Mouse (Mus musculus): ENCODE results near the gene Myom1.
A peak's percentile ranks its signal among the peaks of the same experiment; 100 is the strongest.

The Myom1 gene

DNA sequence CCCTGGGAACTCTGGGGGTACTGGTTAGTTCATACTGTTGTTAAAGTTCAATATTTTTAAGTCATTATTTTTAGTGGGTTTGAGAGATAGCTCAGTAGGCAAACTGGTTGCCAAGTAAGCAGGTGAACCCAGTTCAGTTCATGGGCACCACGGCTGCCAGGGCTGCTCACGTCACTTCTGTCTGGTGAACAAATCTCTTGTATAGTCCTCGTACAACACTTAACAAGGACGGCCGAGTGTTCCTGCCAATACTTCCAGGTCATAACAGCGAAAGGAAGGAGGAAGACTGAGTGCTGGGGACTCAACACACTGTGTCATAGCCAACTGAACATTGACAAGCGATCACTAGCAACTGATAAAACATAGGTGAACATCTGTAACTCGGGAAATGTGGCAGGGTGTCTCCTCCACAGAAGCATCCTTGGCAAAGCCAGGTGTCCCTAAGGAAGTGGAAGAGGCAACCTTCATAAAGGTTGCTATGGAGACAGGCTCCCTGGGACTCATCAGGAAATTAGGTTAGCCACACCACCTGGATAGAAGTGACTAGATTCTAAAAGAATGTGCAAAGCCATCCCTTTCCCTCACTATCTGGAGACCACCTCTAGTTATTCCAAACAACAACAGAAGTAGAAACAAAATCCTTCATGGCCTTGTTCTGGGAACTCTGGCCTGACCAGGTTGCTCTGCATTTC, 52.9 kb downstream of the Myom1 start:
- DNase-seq (ENCODE audit: extremely low spot score, low read depth, low spot score), result no peak

DNA sequence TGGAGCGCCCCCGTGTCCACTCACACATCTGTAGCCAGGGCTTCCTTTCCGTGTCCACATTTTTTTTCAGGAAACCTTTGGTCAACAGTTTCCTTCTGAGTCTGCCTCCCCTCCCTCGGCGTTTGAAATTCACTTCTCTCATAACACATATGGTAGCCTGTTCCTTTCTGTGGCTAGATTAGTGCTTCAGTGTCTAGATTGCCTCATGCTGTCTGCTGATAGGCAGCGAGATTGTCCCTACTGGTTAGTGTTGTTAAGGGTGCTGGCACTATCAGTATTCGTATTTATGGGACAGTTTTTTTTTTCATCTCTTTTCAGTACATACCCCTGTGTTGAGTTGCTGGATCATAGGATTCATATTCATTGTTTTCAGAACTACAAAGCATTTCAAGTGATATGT, 54.0 kb downstream of the Myom1 start:
- no peak for DNase-seq (ENCODE audit: extremely low spot score, low read depth, low spot score)

DNA sequence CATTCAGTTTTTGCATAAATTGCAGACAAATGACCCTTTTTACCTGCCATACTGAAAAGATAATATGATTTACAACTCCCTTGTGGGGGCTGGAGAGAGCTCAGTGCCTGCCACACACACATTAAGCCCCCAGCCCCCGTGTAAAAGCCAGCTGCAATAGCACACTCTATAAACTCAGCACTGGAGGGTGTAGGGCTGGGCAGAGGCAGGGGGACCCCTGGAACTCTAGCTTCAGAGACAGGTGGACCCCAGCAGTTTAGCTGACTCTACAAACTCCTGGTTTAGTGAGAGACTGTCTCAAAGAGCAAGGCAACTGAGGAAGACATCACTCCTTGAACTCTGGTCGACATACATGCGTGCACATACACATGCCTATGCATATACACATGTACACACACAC, 55.3 kb downstream of the Myom1 start:
- no peak for DNase-seq (ENCODE audit: extremely low spot score, low read depth, low spot score)

DNA sequence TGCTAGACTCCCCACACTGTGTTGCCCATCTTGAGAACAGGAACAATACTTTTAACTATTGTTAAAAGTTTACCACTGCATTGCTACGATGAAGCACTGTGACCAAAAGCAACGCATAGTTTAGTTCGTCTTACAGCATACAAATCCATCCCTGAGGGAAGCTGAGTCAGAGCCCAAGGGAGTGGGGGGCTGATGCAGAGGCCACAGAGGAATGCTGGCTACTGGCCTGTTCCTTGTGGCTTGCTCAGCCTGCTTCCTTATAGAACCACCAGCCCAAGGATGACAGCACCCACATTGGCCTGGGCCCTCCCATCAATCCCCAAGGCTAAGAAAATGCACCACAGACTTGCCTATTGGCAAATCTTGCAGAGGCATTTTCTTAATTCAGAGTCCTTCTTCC, 56.8 kb downstream of the Myom1 start:
- no peak for DNase-seq (ENCODE audit: extremely low spot score, low read depth, low spot score)

DNA sequence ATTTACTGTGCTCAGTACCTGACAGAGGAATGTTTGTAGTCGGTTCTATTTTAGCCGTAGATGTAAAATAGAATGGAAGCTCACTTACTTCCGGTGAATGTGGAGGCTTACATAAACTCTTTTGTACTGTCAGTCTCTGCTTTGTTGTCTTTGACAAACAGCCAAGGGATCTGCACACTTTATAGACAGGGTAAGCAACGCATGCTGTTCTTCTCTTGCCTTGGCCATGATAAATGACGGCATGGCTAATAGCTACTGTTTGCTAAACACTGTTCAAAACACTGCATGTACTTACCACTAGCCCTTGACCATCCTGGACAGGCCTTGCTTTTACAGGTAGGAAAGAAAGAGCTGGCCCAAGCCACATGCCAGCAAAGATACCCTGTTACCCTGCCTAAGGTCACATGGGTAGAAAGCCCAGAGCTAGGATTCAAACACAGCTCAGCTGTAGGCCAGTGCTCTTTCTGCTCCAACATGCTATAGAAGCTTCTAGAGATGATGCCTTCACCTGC, 59.7 kb downstream of the Myom1 start:
- no peak for DNase-seq (ENCODE audit: extremely low spot score, low read depth, low spot score)

DNA sequence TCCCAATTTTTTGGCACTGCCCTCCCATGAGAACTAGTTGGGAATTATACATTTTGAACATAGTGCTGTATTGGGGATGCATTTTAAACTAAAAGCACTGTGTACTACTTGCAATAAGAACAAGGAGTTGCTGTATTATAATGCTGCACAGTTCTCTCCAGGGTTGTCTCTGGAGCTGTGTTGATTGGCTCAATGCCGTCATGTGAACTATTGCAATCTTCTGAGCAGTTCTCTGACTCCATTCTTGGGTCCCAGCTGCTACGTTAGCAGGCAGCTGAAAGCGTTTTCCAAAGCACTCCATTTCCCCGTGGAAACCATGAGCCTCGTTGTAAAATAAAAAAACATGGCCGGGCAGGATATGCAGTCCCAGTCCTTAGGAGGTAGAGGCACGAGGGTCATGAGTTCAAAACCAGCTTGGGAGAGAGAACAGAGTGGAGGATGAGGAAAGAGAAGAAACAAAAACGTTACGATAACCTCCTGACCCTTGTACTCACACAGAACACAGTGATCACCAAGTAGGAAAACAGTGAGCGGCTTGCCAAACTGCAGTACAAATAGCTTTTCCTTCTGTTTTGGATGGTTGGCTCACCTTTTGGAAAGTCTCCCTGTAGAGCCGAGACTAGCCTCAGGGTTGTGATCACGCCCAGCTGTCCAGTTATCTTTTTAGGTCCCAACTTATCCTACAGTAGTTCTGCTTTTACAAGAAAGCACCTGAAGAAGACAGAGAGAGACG, 60.6 kb downstream of the Myom1 start:
- DNase-seq (ENCODE audit: extremely low spot score, low read depth, low spot score), result no peak

DNA sequence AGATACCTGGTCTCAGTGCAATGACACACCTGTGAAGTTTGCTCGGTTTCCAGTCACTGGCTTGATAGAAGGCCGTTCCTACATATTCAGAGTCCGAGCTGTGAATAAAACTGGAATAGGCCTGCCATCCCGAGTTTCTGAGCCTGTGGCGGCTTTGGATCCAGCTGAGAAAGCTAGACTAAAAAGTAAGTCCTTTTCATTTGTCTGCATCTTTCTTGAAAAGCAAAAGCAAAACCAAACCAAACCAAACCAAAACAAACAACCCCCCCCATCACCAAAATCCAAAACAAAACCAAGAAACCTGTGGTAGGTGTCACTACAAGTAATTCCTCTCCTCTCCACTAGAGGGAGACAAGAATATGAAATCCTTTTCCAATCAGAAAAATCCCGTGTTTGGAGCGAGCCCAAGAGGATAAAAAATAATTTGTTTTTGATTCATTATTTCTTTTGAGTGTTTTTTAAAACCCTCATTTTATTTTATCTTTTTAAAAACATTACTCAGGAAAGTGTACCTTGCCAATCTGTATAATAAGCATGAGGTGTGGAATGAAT, 62.1 kb downstream of the Myom1 start:
- DNase-seq (ENCODE audit: extremely low spot score, low read depth, low spot score), result peak; percentile 46

DNA sequence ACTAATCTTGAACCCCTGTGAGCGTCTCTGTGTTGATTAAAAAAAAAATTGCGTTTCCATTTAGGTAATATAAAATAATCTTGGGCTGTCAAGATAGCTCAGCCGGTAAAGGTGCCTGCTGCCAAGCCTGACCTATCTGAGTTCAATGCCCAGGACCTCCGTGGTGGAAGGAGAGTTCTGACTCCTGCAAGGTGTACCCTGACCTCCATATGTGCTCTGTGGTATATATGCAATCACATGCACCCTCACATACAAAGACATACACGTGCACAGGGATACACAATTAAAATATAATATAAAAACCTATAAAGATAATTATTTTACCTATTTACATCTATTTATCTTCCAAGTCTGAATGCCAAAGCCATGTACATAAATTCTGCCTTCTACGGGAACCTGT, 62.7 kb downstream of the Myom1 start:
- no peak for DNase-seq (ENCODE audit: extremely low spot score, low read depth, low spot score)

DNA sequence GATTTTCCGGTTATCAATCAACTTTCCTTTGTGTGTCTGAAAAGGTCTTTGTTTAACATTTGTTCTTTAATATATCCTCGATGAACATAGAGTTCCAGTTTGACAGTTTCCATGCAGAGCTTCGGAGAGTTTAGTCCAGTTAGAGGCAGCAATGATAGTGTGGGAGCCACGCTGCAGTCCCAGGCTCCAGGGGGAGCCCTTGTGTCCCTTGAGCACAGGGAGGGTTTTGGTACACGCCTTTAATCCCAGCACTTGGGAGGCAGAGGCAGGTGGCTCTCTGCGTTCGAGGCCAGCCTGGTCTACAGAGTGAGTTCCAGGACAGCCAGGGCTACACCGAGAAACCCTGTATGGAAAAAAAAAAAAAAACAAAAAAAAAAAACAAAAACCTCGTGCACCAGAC, 66.7 kb downstream of the Myom1 start:
- no peak for DNase-seq (ENCODE audit: extremely low spot score, low read depth, low spot score)

DNA sequence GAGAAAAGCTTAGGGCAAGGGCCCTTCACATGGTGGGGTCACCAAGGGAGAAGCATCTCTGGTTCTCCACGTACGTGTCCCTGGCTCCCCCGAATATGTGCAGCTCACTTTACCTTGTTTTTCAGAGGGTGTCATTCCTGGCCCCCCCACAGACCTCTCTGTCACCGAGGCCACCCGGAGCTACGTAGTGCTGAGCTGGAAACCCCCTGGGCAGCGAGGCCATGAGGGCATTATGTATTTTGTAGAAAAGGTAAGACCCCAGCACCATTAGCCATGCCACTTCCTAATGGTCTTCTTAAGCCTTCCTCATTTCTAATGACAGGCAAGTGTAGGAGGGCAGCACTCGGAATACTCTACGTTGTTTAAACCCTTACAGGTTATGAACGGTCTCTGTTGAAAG, 69.5 kb downstream of the Myom1 start:
- DNase-seq (ENCODE audit: extremely low spot score, low read depth, low spot score), result no peak

DNA sequence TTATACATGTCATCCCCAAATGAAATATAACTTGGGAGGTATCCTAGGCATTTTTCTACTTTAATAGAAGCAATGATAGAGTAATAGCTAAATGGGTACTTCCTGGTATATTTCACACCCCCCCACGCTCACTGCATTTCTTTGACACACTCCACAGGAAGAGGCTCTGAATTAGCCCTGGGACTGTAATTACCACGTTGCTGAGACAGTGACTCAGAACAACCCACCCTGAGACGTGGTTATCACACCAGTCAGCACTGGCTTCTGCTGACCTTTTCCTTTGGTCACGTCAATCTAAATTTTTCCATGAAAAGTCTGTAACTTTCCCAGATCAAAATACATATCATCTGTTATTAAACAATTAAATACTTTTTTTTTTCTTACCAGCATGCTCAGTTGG, 72.0 kb downstream of the Myom1 start:
- DNase-seq (ENCODE audit: extremely low spot score, low read depth, low spot score), result no peak

DNA sequence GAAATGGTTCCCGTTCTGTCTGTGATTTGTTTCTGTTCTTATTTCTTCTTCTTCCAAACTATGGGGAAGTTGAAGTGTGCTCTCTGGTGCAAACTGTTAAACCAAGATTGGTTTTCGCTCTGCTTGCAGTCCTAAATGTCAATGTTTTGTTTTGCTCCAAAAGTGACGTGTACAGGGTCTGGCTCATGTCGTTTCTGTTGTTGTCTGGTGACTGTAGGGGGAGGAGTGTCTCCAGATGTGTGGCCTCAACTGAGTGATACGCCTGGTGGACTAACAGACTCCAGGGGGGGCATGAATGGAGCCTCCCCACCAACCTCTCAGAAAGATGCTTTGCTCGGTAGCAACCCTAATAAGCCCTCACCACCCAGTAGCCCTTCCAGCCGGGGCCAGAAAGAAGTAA, 79.6 kb downstream of the Myom1 start:
- DNase-seq (ENCODE audit: extremely low spot score, low read depth, low spot score), result no peak

DNA sequence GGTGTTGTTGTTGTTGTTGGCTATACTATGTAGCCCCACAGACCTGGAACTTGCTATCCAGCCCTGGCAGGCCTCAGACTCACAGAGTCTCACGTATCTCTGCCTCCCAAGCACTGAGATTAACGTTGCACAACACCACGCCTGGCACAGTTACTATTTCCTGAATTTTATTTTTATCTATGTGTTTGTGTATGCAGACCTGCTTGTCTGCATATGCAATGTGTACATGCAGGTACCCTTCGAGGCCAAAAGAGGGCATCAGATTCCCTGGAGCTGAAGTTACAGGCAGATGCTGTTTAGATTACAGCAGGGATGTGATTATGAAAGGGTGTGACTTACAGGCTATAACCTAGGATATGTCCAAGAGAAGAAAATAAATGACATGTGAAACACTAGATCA, 84.5 kb downstream of the Myom1 start:
- DNase-seq (ENCODE audit: extremely low spot score, low read depth, low spot score), result no peak

DNA sequence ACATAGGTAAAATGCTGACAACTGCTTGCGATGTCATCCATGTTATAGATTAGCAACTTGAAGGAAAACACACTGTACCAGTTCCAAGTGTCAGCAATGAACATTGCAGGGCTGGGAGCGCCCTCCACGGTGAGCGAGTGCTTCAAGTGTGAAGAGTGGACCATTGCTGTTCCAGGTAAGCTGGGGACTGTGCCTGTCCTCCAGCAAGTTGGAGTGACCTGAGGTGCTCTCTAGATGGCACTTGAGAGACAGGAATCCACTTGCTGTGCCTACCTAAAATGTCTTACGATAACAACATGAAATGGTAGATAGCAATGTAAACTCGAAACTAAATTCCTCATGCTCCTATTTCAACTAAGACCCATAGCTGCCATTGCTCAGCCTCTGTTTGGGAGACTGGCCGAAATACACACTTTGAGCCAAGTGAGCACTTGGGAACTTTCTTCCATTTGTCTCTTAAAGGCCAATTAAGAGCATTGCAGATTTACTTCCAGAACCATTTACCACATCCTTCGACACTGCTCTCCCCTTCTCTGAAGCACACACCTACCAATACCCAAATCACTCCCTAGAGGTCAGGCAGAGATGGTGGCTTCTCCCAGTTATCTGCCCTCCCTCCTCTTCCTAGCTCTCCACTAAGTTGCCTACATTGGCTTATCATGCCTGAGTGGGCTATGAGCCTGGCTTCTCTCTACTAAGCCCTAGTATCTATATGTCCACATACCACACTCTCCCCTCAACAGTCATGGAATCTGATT, 85.1 kb downstream of the Myom1 start:
- DNase-seq (ENCODE audit: extremely low spot score, low read depth, low spot score), result no peak

DNA sequence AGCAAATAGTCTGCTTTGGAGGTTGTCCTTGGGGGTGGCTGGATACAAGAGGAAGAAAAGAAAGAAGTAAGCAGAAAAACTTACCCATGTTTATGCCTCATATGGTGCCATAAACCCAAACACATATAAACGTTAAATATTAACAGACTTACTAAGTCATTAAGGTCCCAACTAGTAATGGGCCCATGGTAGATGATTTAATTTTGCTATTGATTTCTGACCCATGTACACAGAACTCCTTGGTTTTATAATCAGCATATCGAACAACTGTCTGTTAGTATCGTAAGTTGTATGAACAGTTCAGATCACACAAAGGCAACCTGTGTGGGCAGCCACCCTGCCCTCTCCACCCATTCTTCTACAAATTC, 85.7 kb downstream of the Myom1 start:
- DNase-seq (ENCODE audit: extremely low spot score, low read depth, low spot score), result no peak

DNA sequence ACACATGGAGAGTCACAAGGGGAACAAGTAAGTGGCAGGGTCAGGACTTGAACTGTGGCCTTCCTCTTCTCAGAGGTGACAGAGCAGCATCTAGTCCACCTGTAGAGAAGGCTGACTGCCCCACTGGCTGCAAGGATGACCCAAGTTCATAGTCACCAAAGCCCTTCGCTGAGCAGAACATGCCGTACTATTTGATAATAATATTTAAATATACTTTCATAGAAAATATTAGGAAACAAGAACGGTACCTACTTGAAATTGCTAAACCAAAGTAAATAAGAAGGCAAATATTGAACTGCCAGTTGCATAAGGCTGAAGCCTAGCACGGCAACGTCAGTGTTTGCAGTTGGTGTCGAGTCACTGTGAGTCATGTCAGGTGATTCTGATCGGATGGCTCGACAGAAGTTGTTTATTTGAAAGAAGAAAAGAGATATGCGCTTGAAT, 86.6 kb downstream of the Myom1 start:
- no peak for DNase-seq (ENCODE audit: extremely low spot score, low read depth, low spot score)

DNA sequence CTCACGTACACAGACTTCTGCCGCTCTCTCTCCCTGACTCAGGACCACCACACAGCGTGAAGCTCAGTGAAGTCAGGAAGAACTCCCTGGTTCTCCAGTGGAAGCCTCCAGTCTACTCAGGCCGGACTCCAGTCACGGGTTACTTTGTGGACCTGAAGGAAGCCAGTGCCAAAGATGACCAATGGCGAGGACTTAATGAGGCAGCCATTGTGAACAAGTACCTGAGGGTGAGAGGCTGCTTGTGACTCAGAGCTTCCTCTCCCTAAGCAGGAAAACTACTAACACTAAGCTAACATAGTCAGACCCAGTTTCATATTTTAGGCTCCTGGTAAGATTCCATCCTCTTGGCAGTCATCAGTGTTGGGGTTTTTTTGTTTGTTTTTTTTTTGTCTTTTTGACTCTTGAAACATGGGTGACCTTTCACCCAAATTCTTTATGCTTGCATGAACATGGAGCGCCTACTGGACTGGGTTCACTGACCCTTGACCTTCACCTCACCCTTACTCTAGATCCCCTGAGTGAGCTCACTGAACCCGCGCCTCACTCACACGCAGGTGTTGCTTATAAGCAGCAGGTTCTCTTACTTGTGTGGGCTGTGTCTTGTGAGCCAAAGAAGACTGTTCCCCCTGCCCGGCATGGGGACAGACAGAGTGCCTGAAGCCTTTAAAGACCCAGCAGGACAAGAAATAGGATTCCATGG, 87.5 kb downstream of the Myom1 start:
- DNase-seq (ENCODE audit: extremely low spot score, low read depth, low spot score), result no peak

DNA sequence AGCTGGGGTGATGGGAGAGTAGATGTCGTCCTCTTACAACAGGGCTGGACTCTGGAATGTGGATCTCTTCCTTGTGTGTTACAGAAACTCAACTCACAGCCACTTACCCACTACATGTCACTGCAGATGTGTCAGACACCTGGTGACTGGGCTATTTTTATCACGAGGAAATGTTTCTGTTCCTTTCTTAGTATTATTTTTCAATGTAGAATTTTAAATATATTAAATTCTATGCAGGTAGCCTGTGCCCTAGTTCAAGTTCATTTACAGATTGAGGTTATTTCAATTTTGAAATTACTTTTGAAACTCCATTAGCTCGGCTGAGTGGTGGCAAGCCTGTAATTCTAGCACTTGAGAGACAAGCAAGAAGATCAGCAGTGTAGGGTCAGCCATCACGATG, 88.6 kb downstream of the Myom1 start:
- DNase-seq (ENCODE audit: extremely low spot score, low read depth, low spot score), result no peak

DNA sequence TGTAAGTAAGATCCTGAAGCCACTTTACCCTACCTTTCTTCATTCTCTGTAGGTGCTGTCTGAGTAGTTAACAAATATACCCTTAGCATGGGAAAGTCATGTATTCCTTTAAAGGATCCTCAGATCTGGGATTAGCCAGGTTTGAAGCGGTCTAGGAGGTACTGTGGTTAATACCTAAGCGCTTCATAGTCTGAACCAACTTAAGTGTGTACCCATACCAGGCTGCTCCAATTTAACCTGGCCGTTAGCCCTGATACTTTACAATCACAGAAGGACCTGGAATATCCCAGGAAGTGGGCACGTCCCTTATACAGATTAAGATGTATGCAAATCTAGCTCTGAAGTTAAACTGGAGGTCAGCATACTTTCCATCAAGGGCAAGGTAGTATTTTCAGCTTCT, 89.9 kb downstream of the Myom1 start:
- DNase-seq (ENCODE audit: extremely low spot score, low read depth, low spot score), result no peak

DNA sequence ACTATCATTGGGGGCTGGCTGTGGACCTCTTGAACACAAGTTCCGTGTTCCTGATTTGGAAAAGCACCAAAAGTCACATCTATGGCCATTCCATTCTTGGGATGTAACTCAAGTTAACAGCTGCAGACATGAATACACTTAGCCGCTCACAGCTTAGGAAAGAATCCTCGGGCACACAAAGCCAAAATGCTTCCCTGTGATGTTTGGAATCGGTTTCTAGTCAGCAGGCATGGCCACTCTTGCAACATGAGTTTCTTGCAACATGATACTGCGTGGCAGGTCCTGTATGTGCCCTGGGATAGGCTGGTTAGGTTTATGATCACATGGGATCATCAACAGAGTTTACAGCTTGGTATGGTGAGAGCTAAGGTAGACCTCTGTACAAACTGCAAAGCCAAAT, 91.4 kb downstream of the Myom1 start:
- DNase-seq (ENCODE audit: extremely low spot score, low read depth, low spot score), result no peak

DNA sequence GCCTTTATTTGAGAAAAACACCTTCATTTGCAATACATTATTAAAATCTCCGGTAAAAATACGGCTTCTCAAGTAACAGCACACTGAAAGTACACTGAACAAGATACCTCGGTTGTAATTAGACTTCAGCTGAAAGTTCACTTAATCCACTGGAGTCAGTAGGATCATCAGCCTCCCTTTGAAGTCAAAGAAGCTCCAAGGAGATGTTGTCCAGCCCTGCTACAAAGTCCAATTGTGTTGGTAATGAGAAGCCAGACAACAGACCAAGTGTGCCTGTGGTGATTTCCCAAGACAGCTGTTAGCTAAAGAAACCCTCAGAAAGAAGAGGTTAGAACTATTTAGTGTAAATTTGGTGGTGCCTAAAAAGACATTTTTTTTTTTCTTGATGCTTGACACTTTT, 92.0 kb downstream of the Myom1 start:
- no peak for DNase-seq (ENCODE audit: extremely low spot score, low read depth, low spot score)
